Mouse (Mus musculus): ENCODE measurements around the gene Tspyl2.
"Not testable (repeated sequence)": the region's sequence is repeated elsewhere in the genome, so short reads cannot be mapped to it uniquely, and the experiment has no call there.

The Tspyl2 gene

GRCm38 (mm10) chrX:152342358-152342901 lies at the start of gene Tspyl2:
Gene Tspyl2, minus strand, starts transcription at chrX:152342425.
- peak; percentile 90 to 93 for DNase-seq

- no peak for DNase-seq
Measured at GRCm38 (mm10) chrX:152368397-152369273, 26.4 kb upstream of the Tspyl2 start, which contains the start of gene Gpr173. Gene Gpr173, minus strand, starts transcription at chrX:152368704.

- DNase-seq, result no peak
Measured at GRCm38 (mm10) chrX:152368054-152368396, 25.8 kb upstream of the Tspyl2 start.

- DNase-seq, result no peak
Measured at GRCm38 (mm10) chrX:152366418-152366817, 24.2 kb upstream of the Tspyl2 start.

GRCm38 (mm10) chrX:152352553-152353153 lies 10.4 kb upstream of the Tspyl2 start:
- DNase-seq, result peak; percentile 58 to 63

- DNase-seq, result no peak
Measured at GRCm38 (mm10) chrX:152347041-152347440, 4.8 kb upstream of the Tspyl2 start.

- no peak for DNase-seq
Measured at GRCm38 (mm10) chrX:152346587-152346986, 4.4 kb upstream of the Tspyl2 start.

- no peak for DNase-seq
Measured at GRCm38 (mm10) chrX:152342903-152343302, 678 bp upstream of the Tspyl2 start.

- DNase-seq, result no peak
Measured at GRCm38 (mm10) chrX:152341496-152341895, 729 bp downstream of the Tspyl2 start.

- DNase-seq, result peak; percentile 70 to 80
Measured at GRCm38 (mm10) chrX:152336546-152337332, 5.5 kb downstream of the Tspyl2 start.

- DNase-seq, result not testable (repeated sequence)
Measured at GRCm38 (mm10) chrX:152336123-152336522, 6.1 kb downstream of the Tspyl2 start.

GRCm38 (mm10) chrX:152329400-152329799 lies 12.8 kb downstream of the Tspyl2 start:
- not testable (repeated sequence) for DNase-seq

- no peak for DNase-seq
Measured at GRCm38 (mm10) chrX:152327689-152328052, 14.6 kb downstream of the Tspyl2 start.

- peak; percentile 68 to 69 for DNase-seq
Measured at GRCm38 (mm10) chrX:152326996-152327688, 15.1 kb downstream of the Tspyl2 start, which contains the start of gene Kantr. Gene Kantr, minus strand, starts transcription at chrX:152327495.

GRCm38 (mm10) chrX:152323584-152323983 lies 18.6 kb downstream of the Tspyl2 start:
- peak; percentile 29 to 43 for DNase-seq

GRCm38 (mm10) chrX:152322776-152323175 lies 19.4 kb downstream of the Tspyl2 start:
- peak in 1 of 2 experiments; percentile 14 for DNase-seq

GRCm38 (mm10) chrX:152320535-152320934 lies 21.7 kb downstream of the Tspyl2 start:
- DNase-seq, result no peak

- peak; percentile 17 to 27 for DNase-seq
Measured at GRCm38 (mm10) chrX:152307942-152308341, 34.3 kb downstream of the Tspyl2 start.

- no peak for DNase-seq
Measured at GRCm38 (mm10) chrX:152307371-152307770, 34.9 kb downstream of the Tspyl2 start.

GRCm38 (mm10) chrX:152306224-152306623 lies 36.0 kb downstream of the Tspyl2 start:
- DNase-seq, result no peak

- DNase-seq, result not testable (repeated sequence)
Measured at GRCm38 (mm10) chrX:152287026-152287425, 55.2 kb downstream of the Tspyl2 start.

Data from B cell, adult 2 months (primary cell).